Mouse (Mus musculus) CH12.LX (cell line): ENCODE measurements at regions not wholly inside any gene's neighbourhood (a gene's known extent, or its start where the extent isn't known, plus 50 kb on each side); places are given as distances from the start of the nearest gene placed in this dataset.
"Not testable (repeated sequence)": the region's sequence is repeated elsewhere in the genome, so short reads cannot be mapped to it uniquely, and the experiment has no call there.

Source experiments
- DNase-seq: peaks from one replicate; pipeline ENCODE4 v3.0.0-alpha.2; 2013; ENCODE audit errors: extremely low read depth
- H3K27ac ChIP-seq: 2 replicates; pipeline ENCODE4 v1.5.1; 2012; ENCODE audit warnings: low read depth, mild to moderate bottlenecking, control low read depth, moderate library complexity; ENCODE audit not compliant: insufficient read depth
- H3K27me3 ChIP-seq: replicated peaks from 2 replicates; pipeline ENCODE3; 2012; ENCODE audit warnings: inconsistent platforms
- H3K36me3 ChIP-seq, 2 experiments: replicated peaks in 1 of 2; 2 replicates each; pipeline versions ENCODE3 to v1.6.1; 2012; ENCODE audit warnings: inconsistent platforms in 1 of 2, low read length in 1 of 2, mild to moderate bottlenecking in 1 of 2, mixed read lengths in 1 of 2, moderate library complexity in 1 of 2; ENCODE audit not compliant: control insufficient read depth in 1 of 2, insufficient read depth in 1 of 2
- H3K4me1 ChIP-seq, 2 experiments: 2 replicates each; pipeline ENCODE4 v1.6.1; 2012; ENCODE audit warnings: inconsistent platforms in 1 of 2, moderate library complexity in 1 of 2; ENCODE audit not compliant: insufficient read depth in 2 of 2, control insufficient read depth in 1 of 2
- H3K4me2 ChIP-seq: 2 replicates; pipeline ENCODE4 v1.6.1; 2012; ENCODE audit warnings: low read depth, mild to moderate bottlenecking, control low read depth; ENCODE audit not compliant: poor library complexity, insufficient read depth, severe bottlenecking
- H3K4me3 ChIP-seq, 3 experiments: fragments of 150-350 bp in 1 of 3; sonication (generic) in 1 of 3; replicated peaks in 1 of 3; 2 replicates each; pipeline versions ENCODE3 to v1.5.1; 2011 to 2012; ENCODE audit warnings: low read depth in 2 of 3, low read length in 2 of 3, mild to moderate bottlenecking in 2 of 3, moderate library complexity in 2 of 3, control low read depth in 1 of 3, improper control_type of control experiment in 1 of 3, inconsistent platforms in 1 of 3, mixed read lengths in 1 of 3; ENCODE audit not compliant: poor library complexity in 1 of 3
- H3K79me2 ChIP-seq: replicated peaks from 2 replicates; pipeline ENCODE4 v1.6.1; 2012; ENCODE audit warnings: mild to moderate bottlenecking, moderate library complexity; ENCODE audit not compliant: control insufficient read depth, poor library complexity, insufficient read depth, severe bottlenecking; ENCODE audit errors: extremely low read depth
- H3K9ac ChIP-seq: 2 replicates; pipeline ENCODE4 v1.6.1; 2012; ENCODE audit warnings: low read depth, mild to moderate bottlenecking, control low read depth, moderate library complexity; ENCODE audit not compliant: insufficient read depth
- H3K9me3 ChIP-seq: replicated peaks from 2 replicates; pipeline ENCODE3; 2012; ENCODE audit warnings: low read length, inconsistent platforms, mixed read lengths
- BHLHE40 ChIP-seq: IDR thresholded peaks from 2 replicates; pipeline ENCODE4 v1.6.1; 2011; ENCODE audit warnings: mild to moderate bottlenecking, low read depth, low read length, improper control_type of control experiment
- CHD1 ChIP-seq: IDR thresholded peaks from 2 replicates; pipeline ENCODE4 v1.6.1; 2012; ENCODE audit warnings: low read depth, low read length, improper control_type of control experiment, inconsistent platforms
- CTCF ChIP-seq, 2 experiments: IDR thresholded peaks in 1 of 2; conservative IDR thresholded peaks in 1 of 2; 2 replicates each; pipeline ENCODE4 v1.5.1; 2011 to 2012; ENCODE audit warnings: low read depth in 2 of 2, low read length in 2 of 2, improper control_type of control experiment in 1 of 2, inconsistent platforms in 1 of 2, mild to moderate bottlenecking in 1 of 2, moderate library complexity in 1 of 2
- E2F4 ChIP-seq: IDR thresholded peaks from 2 replicates; pipeline ENCODE4 v1.6.1; 2011; ENCODE audit warnings: low read depth, low read length, improper control_type of control experiment; ENCODE audit not compliant: insufficient replicate concordance
- ELF1 ChIP-seq: IDR thresholded peaks from 2 replicates; pipeline ENCODE4 v1.6.1; 2014; ENCODE audit warnings: low read depth, mild to moderate bottlenecking, inconsistent platforms, low read length, improper control_type of control experiment
- EP300 ChIP-seq: IDR thresholded peaks from 2 replicates; pipeline ENCODE4 v1.6.1; 2011; ENCODE audit warnings: low read length, improper control_type of control experiment
- ETS1 ChIP-seq: conservative IDR thresholded peaks from 2 replicates; pipeline ENCODE4 v1.6.1; 2012; ENCODE audit warnings: low read depth, mild to moderate bottlenecking, inconsistent platforms, low read length, improper control_type of control experiment, moderate library complexity
- GABPA ChIP-seq: IDR thresholded peaks from 2 replicates; pipeline ENCODE4 v1.6.1; 2012; ENCODE audit warnings: low read depth, low read length, improper control_type of control experiment, inconsistent platforms; ENCODE audit not compliant: insufficient replicate concordance
- HCFC1 ChIP-seq: IDR thresholded peaks from 2 replicates; pipeline ENCODE4 v1.6.1; 2012; ENCODE audit warnings: low read depth, mild to moderate bottlenecking, inconsistent platforms, low read length, improper control_type of control experiment
- IRF4 ChIP-seq: IDR thresholded peaks from 2 replicates; pipeline ENCODE4 v1.6.1; 2014; ENCODE audit warnings: low read depth, mild to moderate bottlenecking, inconsistent platforms, low read length, improper control_type of control experiment
- KAT2A ChIP-seq: IDR thresholded peaks from 2 replicates; pipeline ENCODE4 v1.6.1; 2012; ENCODE audit warnings: low read length, improper control_type of control experiment, inconsistent platforms; ENCODE audit not compliant: insufficient replicate concordance
- MAFK ChIP-seq: IDR thresholded peaks from 2 replicates; pipeline ENCODE4 v1.6.1; 2011; ENCODE audit warnings: low read length, improper control_type of control experiment; ENCODE audit not compliant: insufficient replicate concordance
- MEF2A ChIP-seq: IDR thresholded peaks from 2 replicates; pipeline ENCODE4 v1.6.1; 2014; ENCODE audit warnings: low read depth, mild to moderate bottlenecking, inconsistent platforms, low read length, improper control_type of control experiment, borderline replicate concordance
- MXI1 ChIP-seq: IDR thresholded peaks from 2 replicates; pipeline ENCODE4 v1.6.1; 2011; ENCODE audit warnings: mild to moderate bottlenecking, low read depth, low read length, improper control_type of control experiment
- MYC ChIP-seq: IDR thresholded peaks from 2 replicates; pipeline ENCODE4 v1.6.1; 2011; ENCODE audit warnings: low read depth, mild to moderate bottlenecking, improper control_type of control experiment, low read length
- NRF1 ChIP-seq: IDR thresholded peaks from 2 replicates; pipeline ENCODE4 v1.6.1; 2014; ENCODE audit warnings: low read depth, mild to moderate bottlenecking, inconsistent platforms, low read length, improper control_type of control experiment, moderate library complexity
- PAX5 ChIP-seq: IDR thresholded peaks from 2 replicates; pipeline ENCODE4 v1.6.1; 2012; ENCODE audit warnings: low read length, inconsistent platforms, mixed read lengths
- POLR2A ChIP-seq: IDR thresholded peaks from 2 replicates; pipeline ENCODE4 v1.6.1; 2011; ENCODE audit warnings: low read depth, mild to moderate bottlenecking, improper control_type of control experiment, low read length
- POLR2AphosphoS2 ChIP-seq: IDR thresholded peaks from 2 replicates; pipeline ENCODE4 v1.6.1; 2011; ENCODE audit warnings: low read depth, low read length, improper control_type of control experiment
- TCF12 ChIP-seq: IDR thresholded peaks from 2 replicates; pipeline ENCODE4 v1.6.1; 2014; ENCODE audit warnings: low read depth, mild to moderate bottlenecking, inconsistent platforms, low read length, improper control_type of control experiment
- USF2 ChIP-seq: conservative IDR thresholded peaks from 2 replicates; pipeline ENCODE4 v1.6.1; 2011; ENCODE audit warnings: low read depth, low read length, improper control_type of control experiment
- ZKSCAN1 ChIP-seq: IDR thresholded peaks from 2 replicates; pipeline ENCODE4 v1.6.1; 2012; ENCODE audit warnings: low read depth, inconsistent platforms, low read length, improper control_type of control experiment, borderline replicate concordance
- dilution Hi-C: fragments of 300-500 bp; cut with MboI; formaldehyde crosslinking; loops from 2 replicates; pipeline ENCODE4 v1.14.3; 2020; ENCODE audit warnings: low sequenced_read_pairs; ENCODE audit not compliant: extremely low pct_unique_long_range_greater_than_20kb, extremely low pct_ligation_motif_present
- in situ Hi-C: fragments of 300-500 bp; cut with MboI; formaldehyde crosslinking; loops from 3 replicates; pipeline ENCODE4 v1.14.3; 2019; ENCODE audit warnings: low sequenced_read_pairs, low pct_ligation_motif_present, low pct_unique_long_range_greater_than_20kb, mixed read lengths

DNA sequence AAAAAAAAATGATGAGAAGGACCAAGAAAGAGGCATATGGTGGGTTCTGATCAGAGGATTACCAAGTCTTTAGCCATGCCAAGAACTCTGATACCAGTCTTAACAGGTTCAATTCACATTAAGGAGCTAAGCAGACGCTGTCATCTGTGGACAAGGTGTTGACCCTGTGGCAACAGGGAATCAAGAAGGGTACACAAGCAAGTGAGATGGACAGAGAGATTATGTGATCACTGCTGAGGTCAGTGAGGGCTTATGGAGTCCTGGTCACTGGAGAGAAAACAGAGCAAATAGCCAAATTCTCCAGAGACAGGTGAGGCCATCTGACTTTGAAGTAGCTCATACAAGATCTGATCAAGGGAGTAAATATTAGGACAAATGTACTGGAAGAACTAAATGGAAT is 289.1 kb upstream of the B3galt2 start:
- TF ChIP-seq TCF12 (no peak), ETS1 (no peak), PAX5 (no peak), USF2 (no peak), NRF1 (no peak), EP300 (no peak), HCFC1 (no peak)
- no peak overlapping the region for H3K27ac ChIP-seq
- in situ Hi-C loops (no loop called here), dilution Hi-C loops (no loop called here)
- H3K4me3 ChIP-seq, result no peak overlapping the region
- DNase-seq, result no peak
- no peaks in the 10 kb centered on the region for H3K36me3 ChIP-seq
- H3K79me2 ChIP-seq, result no peaks in the 10 kb centered on the region
- H3K4me2 ChIP-seq, result no peak overlapping the region
- no peaks in the 10 kb centered on the region for H3K9me3 ChIP-seq
- no peaks in the 10 kb centered on the region for H3K4me1 ChIP-seq
- H3K9ac ChIP-seq, result no peak overlapping the region
- no peaks in the 10 kb centered on the region for H3K27me3 ChIP-seq

DNA sequence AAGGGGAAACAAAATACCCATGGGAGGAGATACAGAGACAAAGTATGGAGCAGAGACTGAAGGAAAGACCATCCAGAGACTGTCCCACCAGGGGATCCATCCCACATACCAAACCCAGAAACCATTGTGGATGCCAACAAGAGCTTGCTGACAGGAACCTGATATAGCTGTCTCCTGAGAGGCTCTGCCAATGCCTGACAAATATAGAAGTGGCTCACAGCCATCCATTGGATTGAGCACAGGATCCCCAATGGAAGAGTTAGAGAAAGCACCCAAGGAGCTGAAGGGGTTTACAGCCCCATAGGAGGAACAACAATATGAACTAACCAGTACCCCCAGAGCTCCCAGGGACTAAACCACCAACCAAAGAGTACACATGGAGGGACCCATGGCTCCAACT is 280.2 kb upstream of the B3galt2 start:
- dilution Hi-C loops, H3K9me3 ChIP-seq, H3K4me3 ChIP-seq, H3K36me3 ChIP-seq, DNase-seq, H3K79me2 ChIP-seq, H3K9ac ChIP-seq, in situ Hi-C loops, H3K4me1 ChIP-seq, H3K27me3 ChIP-seq, H3K27ac ChIP-seq, H3K4me2 ChIP-seq: not testable (repeated sequence)

DNA sequence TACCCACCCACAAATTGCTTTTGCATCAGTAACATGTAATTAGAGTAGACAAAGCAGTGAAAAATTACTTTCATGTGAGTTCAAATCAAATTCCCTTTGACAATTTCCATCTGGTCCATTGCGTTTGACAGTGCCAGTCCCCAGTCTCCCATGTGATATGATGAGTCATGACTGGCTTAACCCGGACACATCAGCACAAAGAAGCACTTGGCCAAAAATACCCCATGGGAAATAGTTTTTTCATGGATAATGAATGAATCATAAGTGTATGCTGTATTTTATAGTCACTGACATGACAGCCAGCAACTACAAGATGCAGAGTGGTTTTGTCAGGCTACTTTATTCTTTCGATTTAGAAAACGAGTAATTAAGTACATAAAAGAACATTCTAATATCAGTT is 248.6 kb upstream of the B3galt2 start:
- no peaks in the 10 kb centered on the region for H3K79me2 ChIP-seq
- no peak overlapping the region for H3K9ac ChIP-seq
- dilution Hi-C loops (no loop called here), in situ Hi-C loops (no loop called here)
- H3K27ac ChIP-seq, result no peak overlapping the region
- H3K4me3 ChIP-seq, result no peak overlapping the region
- H3K4me2 ChIP-seq, result no peak overlapping the region
- no peak for DNase-seq
- H3K9me3 ChIP-seq, result no peaks in the 10 kb centered on the region
- no peaks in the 10 kb centered on the region for H3K27me3 ChIP-seq
- TF ChIP-seq CTCF (conservative IDR thresholded peaks at IDR 0.05 in 1 of 2, IDR thresholded peaks at IDR 0.05 in 1 of 2; ENCODE audit: low read depth in 2 of 2, low read length in 2 of 2) (no peak), EP300 (no peak), POLR2AphosphoS2 (no peak), MEF2A (no peak), CHD1 (no peak), ZKSCAN1 (no peak), KAT2A (no peak), MYC (no peak), BHLHE40 (no peak), GABPA (no peak), USF2 (no peak), TCF12 (no peak), ELF1 (no peak), MXI1 (no peak), E2F4 (no peak), IRF4 (no peak), ETS1 (no peak), MAFK (no peak), POLR2A (no peak)
- H3K36me3 ChIP-seq, result no peaks in the 10 kb centered on the region
- H3K4me1 ChIP-seq, result no peaks in the 10 kb centered on the region
